Mouse (Mus musculus): ENCODE measurements around the gene Gpr183. TPM values are rescaled to one million over a fixed set of nuclear protein-coding genes. Genes with fewer than 3 reads are reported as not detected.

The Gpr183 gene
- total and polyA plus RNA-seq, 2 experiments, result 0.26 to 0.37 TPM

DNA sequence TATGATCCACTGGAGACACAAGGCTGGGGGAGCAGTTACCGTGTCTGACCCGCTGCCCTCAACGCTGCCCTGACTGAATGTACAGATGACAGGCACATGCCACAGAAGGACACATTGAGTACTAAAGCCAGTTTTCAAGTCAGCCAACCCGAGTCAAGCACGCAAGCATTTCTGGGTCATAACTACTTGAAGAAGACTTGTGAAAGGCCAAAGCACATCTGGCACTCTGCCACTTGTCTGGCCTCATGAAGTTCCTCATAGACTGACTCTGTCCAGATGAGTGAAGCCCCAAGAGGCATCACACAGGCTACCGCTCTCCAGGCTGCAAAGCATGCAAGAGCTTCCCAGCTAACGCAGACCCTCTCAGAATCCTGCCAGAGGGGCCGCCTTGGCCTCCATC is 31.8 kb upstream of the Gpr183 start:
- Histone ChIP-seq H3K4me1 (ENCODE audit: control insufficient read depth, insufficient read depth, low read length) (peaks cover 4% of the 10 kb centered on the region; the same call in 1 of the 2 replicates), H3K79me2 (ENCODE audit: control insufficient read depth, insufficient read depth, low read length) (no peaks in the 10 kb centered on the region; the same call in 1 of the 2 replicates), H3K27me3 (ENCODE audit: control insufficient read depth, insufficient read depth, low read length) (no peaks in the 10 kb centered on the region), H3K9ac (ENCODE audit: low read depth, low read length) (no peak overlapping the region), H3K4me3 (ENCODE audit: insufficient read depth, low read depth, low read length) (no peak overlapping the region), H3K27ac (replicated peaks; ENCODE audit: insufficient read depth, low read depth, low read length) (no peak overlapping the region), H3K36me3 (ENCODE audit: control insufficient read depth, insufficient read depth, low read length) (peaks cover 4% of the 10 kb centered on the region; the same call in 1 of the 2 replicates)
- WGBS, result 85% methylated on average over 8 of the region's 8 CpGs
- peak; percentile 57 for DNase-seq (ENCODE audit: extremely low read depth, low read depth, low spot score)
- no peak for TF ChIP-seq CTCF (IDR thresholded peaks at IDR 0.05; ENCODE audit: low read depth, low read length)
- TF ChIP-seq POLR2A (IDR thresholded peaks at IDR 0.05; ENCODE audit: extremely low read depth, insufficient read depth, low read length), result no peak

DNA sequence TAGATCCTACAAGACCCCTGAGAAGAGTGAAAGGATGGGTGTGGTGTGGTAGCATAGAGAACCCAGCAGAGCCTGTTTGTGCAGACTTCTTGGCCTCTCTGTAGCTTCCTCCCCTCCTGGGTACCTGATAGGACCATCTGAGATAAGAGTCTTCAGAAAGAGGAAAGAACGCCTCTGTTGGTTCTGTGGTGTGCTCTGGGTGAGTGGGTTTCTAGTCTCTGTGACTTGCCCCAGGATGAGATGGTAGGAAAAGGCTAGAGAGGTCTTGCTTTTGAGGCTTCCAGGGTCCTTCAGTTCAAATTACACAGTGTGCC is 30.5 kb upstream of the Gpr183 start:
- no peak for TF ChIP-seq POLR2A (IDR thresholded peaks at IDR 0.05; ENCODE audit: extremely low read depth, insufficient read depth, low read length)
- TF ChIP-seq CTCF (IDR thresholded peaks at IDR 0.05; ENCODE audit: low read depth, low read length), result no peak
- WGBS, result 60% methylated on average over 1 of the region's 1 CpGs
- Histone ChIP-seq H3K9ac (ENCODE audit: low read depth, low read length) (no peak overlapping the region), H3K27me3 (ENCODE audit: control insufficient read depth, insufficient read depth, low read length) (no peaks in the 10 kb centered on the region), H3K79me2 (ENCODE audit: control insufficient read depth, insufficient read depth, low read length) (no peaks in the 10 kb centered on the region; the same call in 1 of the 2 replicates), H3K4me3 (ENCODE audit: insufficient read depth, low read depth, low read length) (no peak overlapping the region), H3K36me3 (ENCODE audit: control insufficient read depth, insufficient read depth, low read length) (peaks cover 4% of the 10 kb centered on the region; the same call in 1 of the 2 replicates), H3K27ac (replicated peaks; ENCODE audit: insufficient read depth, low read depth, low read length) (no peak overlapping the region), H3K4me1 (ENCODE audit: control insufficient read depth, insufficient read depth, low read length) (peaks cover 4% of the 10 kb centered on the region; the same call in 1 of the 2 replicates)
- DNase-seq (ENCODE audit: extremely low read depth, low read depth, low spot score), result no peak

- H3K9ac ChIP-seq (ENCODE audit: low read depth, low read length), result no peak overlapping the region
- WGBS, result 74% methylated on average over 7 of the region's 7 CpGs
- no peaks in the 10 kb centered on the region for H3K27me3 ChIP-seq (ENCODE audit: control insufficient read depth, insufficient read depth, low read length)
- peak; percentile 40 for DNase-seq (ENCODE audit: extremely low read depth, low read depth, low spot score)
- H3K4me3 ChIP-seq (ENCODE audit: insufficient read depth, low read depth, low read length), result no peak overlapping the region
- peaks cover 4% of the 10 kb centered on the region; the same call in 1 of the 2 replicates for H3K4me1 ChIP-seq (ENCODE audit: control insufficient read depth, insufficient read depth, low read length)
- peaks cover 4% of the 10 kb centered on the region; the same call in 1 of the 2 replicates for H3K36me3 ChIP-seq (ENCODE audit: control insufficient read depth, insufficient read depth, low read length)
- H3K27ac ChIP-seq (replicated peaks; ENCODE audit: insufficient read depth, low read depth, low read length), result no peak overlapping the region
- no peaks in the 10 kb centered on the region; the same call in 1 of the 2 replicates for H3K79me2 ChIP-seq (ENCODE audit: control insufficient read depth, insufficient read depth, low read length)
- TF ChIP-seq POLR2A (IDR thresholded peaks at IDR 0.05; ENCODE audit: extremely low read depth, insufficient read depth, low read length) (no peak), CTCF (IDR thresholded peaks at IDR 0.05; ENCODE audit: low read depth, low read length) (no peak)
These were observed 30.0 kb upstream of the Gpr183 start for GRCm38 (mm10) chr14:121994846-121995556.

DNA sequence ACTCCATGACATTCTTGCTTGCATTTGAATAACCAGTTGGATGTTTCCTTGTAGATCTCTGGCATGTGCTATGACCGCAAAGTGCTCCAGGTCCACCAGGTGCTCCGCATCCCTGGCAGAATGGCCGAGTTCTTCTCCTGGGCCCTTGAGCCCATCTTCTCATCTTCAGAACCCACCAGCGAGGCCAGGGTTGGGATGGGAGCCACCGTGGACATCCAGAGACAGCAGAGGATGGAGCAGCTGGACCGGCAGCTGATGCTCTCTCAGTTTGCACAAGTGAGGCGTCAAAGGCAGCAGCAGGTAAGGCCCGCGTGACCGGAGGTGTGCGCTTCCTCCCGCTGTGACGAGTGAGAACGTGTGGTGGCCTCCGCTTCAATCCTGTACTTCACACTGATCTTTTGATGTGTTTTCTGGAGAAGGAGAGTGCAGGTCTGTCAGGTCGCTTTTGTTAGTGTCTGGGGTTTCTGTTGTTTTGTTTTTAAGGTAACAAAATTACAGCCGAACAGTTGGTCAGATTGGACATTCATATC is 29.2 kb upstream of the Gpr183 start:
- Histone ChIP-seq H3K4me3 (ENCODE audit: insufficient read depth, low read depth, low read length) (no peak overlapping the region), H3K27me3 (ENCODE audit: control insufficient read depth, insufficient read depth, low read length) (no peaks in the 10 kb centered on the region), H3K9ac (ENCODE audit: low read depth, low read length) (no peak overlapping the region), H3K36me3 (ENCODE audit: control insufficient read depth, insufficient read depth, low read length) (peaks cover 4% of the 10 kb centered on the region; the same call in 1 of the 2 replicates), H3K79me2 (ENCODE audit: control insufficient read depth, insufficient read depth, low read length) (no peaks in the 10 kb centered on the region; the same call in 1 of the 2 replicates), H3K4me1 (ENCODE audit: control insufficient read depth, insufficient read depth, low read length) (peaks cover 4% of the 10 kb centered on the region; the same call in 1 of the 2 replicates), H3K27ac (replicated peaks; ENCODE audit: insufficient read depth, low read depth, low read length) (no peak overlapping the region)
- no peak for DNase-seq (ENCODE audit: extremely low read depth, low read depth, low spot score)
- TF ChIP-seq CTCF (IDR thresholded peaks at IDR 0.05; ENCODE audit: low read depth, low read length) (no peak), POLR2A (IDR thresholded peaks at IDR 0.05; ENCODE audit: extremely low read depth, insufficient read depth, low read length) (no peak)
- 93% methylated on average over 17 of the region's 17 CpGs for WGBS

DNA sequence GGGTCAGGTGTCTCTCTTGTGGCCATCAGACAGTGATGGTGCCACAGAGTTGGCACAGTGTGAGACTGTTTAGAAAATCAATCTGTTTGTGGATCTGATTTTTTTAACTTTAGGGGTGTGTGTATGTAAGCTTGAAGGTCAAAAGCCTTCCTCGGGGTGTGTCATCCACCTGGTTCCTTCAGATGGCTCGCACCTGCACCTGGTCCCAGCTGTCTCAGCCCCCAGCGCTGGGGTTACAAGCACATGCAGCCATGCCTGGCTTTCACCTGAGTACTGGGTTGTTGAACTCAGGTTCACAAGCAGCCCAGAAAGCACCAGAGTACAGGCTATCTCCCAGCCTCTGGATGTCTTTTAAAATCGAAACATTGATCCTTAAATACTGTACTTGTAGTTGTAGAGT is 28.6 kb upstream of the Gpr183 start:
- Histone ChIP-seq H3K4me3 (ENCODE audit: insufficient read depth, low read depth, low read length) (no peak overlapping the region), H3K4me1 (ENCODE audit: control insufficient read depth, insufficient read depth, low read length) (peaks cover 8% of the 10 kb centered on the region; the same call in 1 of the 2 replicates), H3K79me2 (ENCODE audit: control insufficient read depth, insufficient read depth, low read length) (no peaks in the 10 kb centered on the region; the same call in 1 of the 2 replicates), H3K9ac (ENCODE audit: low read depth, low read length) (no peak overlapping the region), H3K27ac (replicated peaks; ENCODE audit: insufficient read depth, low read depth, low read length) (no peak overlapping the region), H3K36me3 (ENCODE audit: control insufficient read depth, insufficient read depth, low read length) (peaks cover 4% of the 10 kb centered on the region; the same call in 1 of the 2 replicates), H3K27me3 (ENCODE audit: control insufficient read depth, insufficient read depth, low read length) (no peaks in the 10 kb centered on the region)
- TF ChIP-seq POLR2A (IDR thresholded peaks at IDR 0.05; ENCODE audit: extremely low read depth, insufficient read depth, low read length) (no peak), CTCF (IDR thresholded peaks at IDR 0.05; ENCODE audit: low read depth, low read length) (no peak)
- peak; percentile 55 for DNase-seq (ENCODE audit: extremely low read depth, low read depth, low spot score)
- WGBS, result 43% methylated on average over 4 of the region's 4 CpGs

All from liver, adult 2 months (tissue).